Mouse (Mus musculus) right cerebral cortex, adult 18-20 months (tissue): ENCODE measurements around the gene Nutm1.

ENCODE experiments used
- DNase-seq: peaks from one replicate; pipeline ENCODE4 v3.0.0; 2022; ENCODE audit warnings: mixed read lengths

Nutm1 gene

GRCm38 (mm10) chr2:112254675-112255515, 4.2 kb downstream of the Nutm1 start:
- no peak for DNase-seq

DNA sequence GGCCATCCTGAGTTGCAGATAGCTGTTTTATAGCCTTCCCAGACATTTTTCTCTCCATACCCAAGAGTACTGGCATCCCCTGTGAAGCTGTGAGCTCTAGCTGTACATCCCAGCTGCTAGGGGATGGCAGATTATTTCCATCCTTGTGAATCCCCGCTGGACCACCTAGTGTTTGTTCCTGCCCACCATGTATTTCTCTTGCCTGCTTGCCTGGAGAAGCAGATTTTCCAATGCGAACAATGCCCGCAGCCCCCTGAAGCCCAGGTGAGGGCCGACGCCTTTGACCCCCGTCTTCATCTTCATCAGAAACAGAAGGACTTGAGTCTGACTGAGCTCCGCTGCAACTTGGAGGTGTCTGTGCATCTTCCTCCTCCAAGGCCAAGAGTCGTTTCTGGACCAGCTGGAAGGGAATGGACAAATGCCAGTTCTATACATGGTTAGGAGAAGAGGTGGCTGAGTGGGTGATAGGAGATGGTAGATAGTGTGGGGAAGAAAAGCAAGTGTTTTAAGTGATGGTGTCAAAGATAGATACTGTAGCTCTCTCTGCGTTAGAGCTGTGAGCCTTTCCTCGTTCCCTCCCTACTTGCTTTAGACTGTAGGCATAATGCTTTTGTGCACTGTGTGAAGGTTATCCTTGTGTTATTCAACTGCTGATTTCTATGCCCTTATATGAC, 9.2 kb downstream of the Nutm1 start:
- peak; percentile 54 for DNase-seq

GRCm38 (mm10) chr2:112247323-112247722, 11.8 kb downstream of the Nutm1 start:
- no peak for DNase-seq

DNA sequence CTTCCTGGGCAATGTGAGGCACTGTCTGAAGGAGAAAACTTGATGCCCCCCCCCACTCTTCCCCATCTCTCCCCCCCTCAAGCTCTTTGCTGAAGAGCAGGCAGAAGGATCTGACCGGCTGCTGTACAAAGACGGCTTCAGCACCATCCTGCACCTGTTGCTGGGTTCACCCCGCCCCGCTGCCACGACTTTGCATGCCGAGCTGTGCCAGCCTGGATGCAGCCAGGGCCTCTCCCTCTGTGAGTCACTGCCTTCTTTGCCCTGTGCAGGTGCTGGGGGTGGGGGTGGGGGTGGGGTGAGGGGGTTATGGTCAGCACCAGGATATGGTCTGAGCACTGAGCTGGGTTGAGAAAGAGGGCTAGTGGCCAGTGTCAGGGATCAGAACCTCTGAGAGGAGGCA, 12.9 kb downstream of the Nutm1 start:
- no peak for DNase-seq

- DNase-seq, result no peak
Measured at GRCm38 (mm10) chr2:112245307-112245706, 13.8 kb downstream of the Nutm1 start.

DNA sequence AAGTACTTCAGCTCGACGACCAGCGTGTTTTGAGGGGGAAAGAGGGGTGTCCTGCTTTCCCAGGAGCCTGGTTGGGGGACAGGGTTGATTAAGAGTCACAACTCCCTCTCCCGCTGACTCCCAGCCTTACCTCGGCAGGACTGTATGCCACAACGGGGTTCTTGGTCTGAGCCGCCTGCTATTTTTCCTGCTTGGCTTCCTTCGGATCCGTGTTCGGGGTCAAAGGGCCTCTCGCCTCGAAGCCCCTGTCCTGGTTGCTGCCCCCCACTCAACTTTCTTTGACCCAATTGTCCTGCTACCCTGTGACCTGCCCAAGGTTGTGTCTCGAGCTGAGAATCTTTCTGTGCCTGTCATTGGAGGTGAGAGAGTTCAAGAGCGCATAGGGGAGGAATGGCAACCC, 17.3 kb downstream of the Nutm1 start:
- no peak for DNase-seq

DNA sequence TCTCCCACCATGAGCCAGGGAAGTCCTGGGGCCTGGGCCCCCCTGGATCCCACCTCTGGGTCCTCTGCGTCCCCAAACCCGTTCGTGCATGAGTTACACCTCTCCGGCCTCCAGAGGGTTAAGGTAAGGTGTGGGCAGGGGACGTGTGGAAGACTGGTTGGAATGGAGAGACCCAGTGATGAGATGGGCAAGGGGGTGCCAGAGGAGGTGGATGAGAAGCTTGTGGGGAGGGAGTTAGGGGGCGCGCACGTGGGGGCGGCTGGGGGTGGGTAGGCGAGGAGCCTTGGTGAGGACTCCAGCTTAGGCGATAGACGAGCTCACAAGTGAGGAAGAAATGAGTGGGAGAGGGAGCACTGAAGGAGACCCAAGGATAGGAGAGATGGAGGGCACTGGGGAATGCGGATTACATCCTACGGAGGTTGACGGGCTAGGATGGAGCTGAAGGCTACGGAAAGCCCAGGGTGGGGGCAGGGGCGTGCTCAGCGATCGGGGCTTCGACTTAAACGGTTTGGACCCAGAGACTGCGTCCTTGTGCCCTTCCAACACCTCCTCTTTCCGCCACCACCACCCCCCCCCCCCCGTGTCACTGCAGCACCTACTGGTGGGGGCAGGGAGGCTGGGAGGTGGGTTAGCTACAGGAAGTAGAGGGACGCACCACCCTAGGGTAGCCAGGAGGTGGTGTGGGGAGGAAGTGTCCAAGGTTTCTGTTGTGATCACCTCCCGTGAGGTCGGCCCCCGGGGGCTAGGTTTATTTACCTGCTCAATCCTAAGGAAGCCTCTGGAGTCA, 19.0 kb downstream of the Nutm1 start:
- DNase-seq, result peak; percentile 47

- peak; percentile 89 for DNase-seq
Measured at GRCm38 (mm10) chr2:112239212-112239934, 19.7 kb downstream of the Nutm1 start, which contains the start of gene Lpcat4. Gene Lpcat4, plus strand, starts transcription at chr2:112239468.

- no peak for DNase-seq
Measured at GRCm38 (mm10) chr2:112238006-112238405, 21.1 kb downstream of the Nutm1 start.

DNA sequence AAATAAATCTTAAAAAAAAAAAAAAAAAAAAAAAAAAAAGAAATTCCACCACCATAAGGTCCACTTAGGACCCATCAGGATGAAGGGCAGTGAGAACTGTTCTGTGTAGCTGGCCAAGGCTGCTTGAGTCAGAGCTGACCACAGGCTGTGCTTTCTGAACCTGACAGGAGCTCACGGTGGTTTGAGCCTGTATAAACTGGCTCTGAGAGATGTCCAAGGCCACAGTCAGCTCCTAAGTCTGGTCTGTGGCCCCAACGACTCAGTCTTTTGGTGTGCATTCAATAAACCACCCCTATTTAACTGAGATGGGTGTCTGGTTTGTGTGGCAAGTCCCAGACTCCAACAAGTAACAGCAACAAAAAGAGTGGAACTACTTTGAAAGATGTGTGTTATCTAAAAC, 22.5 kb downstream of the Nutm1 start:
- no peak for DNase-seq

- no peak for DNase-seq
Measured at GRCm38 (mm10) chr2:112232623-112233022, 26.5 kb downstream of the Nutm1 start.

DNA sequence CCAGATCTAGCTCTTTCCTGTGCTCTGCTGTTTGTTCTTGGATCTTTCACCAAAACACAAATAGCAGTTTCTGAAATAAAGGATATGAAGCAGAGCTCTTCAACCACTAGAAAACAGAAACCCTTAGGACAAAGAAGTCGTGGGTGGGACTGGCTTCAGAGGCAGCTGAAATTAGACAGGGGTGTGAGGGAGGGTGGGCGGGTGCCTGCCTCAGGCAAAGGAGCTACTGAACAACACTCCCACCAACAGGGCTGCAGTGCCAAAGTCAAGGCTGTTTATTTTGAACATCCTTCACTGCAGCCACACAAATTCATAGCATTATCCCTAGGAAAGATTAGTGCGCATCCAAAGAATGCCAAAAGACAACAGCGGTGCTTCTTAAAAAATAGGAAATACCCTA, 34.7 kb downstream of the Nutm1 start:
- peak; percentile 64 for DNase-seq

- no peak for DNase-seq
Measured at GRCm38 (mm10) chr2:112222607-112223006, 36.5 kb downstream of the Nutm1 start.

DNA sequence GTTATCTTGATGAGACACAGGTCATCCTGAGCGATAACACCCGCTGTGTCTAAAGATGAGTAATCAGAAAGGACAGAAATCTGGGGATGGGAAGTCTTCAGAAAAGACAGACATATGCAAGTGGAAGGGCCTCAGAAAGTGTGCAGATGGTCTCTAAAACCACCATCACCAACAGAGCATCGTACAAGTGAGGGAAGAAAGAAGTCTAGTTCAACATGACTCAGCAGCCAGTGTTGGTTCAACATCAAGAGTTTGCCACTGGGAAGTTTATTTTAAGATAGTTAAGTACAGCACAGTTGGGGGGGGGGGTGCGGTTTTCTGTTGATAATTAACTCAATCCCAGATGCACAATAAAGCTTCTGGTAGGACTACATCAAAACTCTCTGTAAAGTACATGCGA, 38.2 kb downstream of the Nutm1 start:
- DNase-seq, result no peak

DNA sequence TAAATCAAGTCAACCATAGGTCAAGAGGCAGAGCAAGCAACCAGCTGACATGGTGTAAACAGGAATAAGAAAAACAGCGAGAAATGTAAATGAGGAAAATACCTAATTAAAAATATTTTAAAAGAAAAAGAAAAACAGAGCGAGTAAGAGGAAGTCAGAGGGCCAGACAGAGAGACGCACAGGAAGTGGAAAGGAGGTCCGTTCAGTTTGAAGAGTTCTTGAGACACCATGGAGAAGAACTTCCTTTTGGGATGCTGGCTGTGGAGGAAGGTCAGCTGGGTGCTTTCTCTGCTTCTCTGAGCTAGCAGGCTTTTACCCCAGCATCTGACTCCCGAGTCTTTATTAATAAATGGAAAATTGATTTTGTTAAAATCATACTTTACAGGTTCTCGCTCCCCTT, 41.5 kb downstream of the Nutm1 start:
- DNase-seq, result no peak

DNA sequence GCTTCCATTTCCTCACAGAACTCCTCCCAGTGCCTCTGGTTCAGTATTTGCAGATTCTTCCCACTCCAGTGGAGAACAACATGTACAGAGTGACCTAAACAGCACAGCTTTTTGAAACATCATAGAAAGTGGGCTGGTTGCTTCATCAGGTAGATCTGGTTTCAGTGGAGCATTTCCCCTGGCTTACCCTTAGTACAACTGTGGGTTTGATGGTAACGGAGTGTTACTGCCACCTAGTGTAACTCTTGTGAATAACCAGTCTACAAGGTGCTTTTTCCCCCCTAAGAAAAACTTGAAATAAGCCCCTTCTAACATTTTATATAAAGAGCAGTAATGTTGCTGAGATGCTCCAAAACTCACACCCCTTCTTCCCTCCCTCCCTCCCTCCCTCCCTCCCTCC, 43.1 kb downstream of the Nutm1 start:
- no peak for DNase-seq

GRCm38 (mm10) chr2:112210699-112211098, 48.4 kb downstream of the Nutm1 start:
- DNase-seq, result no peak

DNA sequence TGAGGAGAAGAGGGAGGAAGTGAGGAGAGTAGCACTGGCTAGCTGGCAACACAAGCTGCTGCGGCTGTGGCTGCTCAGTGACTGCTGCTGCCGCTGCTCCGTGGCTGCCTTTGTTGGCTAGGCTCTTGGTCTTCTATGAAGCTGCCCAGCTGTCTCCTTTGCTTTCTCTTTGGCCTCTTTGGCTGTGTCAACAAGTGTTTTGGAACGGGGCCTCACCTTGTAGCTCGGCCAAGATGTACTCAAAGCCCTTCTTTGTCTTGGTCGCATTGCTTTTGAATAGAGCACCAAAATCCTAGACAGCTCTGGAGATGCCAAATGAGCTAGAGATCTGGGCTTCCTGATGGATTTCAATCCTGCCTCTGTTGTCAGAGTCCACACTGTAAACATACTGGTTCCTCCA, 48.9 kb downstream of the Nutm1 start:
- DNase-seq, result peak; percentile 66

DNA sequence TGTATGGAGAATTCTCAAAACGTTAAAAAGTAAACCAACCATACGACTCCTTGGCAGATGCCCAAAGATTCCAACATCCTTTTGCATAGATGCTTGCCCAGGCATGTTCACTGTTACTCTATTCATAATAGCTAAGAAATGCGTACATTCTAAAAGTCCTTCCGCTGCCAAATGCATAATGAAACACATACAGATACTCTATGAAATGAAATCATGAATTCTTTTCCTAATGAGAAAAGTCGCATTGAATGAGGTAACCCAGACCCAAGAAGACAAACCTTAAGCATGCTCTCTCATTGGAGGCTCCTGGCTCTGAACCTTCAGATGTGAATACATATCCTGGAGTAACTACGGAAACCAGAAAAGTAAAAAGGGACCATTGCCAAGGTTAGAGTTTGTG, 56.0 kb downstream of the Nutm1 start:
- no peak for DNase-seq
